Comparison of ENCODE assay signal across 20 mouse cellular contexts in the genomic region with DNA sequence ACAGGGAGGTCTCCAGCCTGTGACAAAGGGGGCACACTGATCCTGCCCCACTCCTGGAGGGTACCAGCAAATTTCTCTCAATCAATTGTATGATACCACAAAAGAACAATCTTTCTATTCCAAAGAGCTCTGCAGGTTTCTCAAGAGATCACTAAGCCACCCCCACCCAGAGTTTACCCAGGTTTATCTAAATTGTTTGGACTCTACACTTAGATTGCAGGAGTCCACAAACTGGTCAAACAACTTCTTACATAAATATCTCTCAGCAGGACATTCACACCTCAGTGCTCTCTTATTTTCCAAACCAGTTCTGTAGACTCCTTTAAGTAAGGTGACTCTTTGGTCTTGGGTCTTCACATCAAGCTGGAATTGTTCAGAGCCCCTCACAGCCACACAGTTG. TPM values are rescaled to one million over a fixed set of nuclear protein-coding genes. Genes with fewer than 3 reads are reported as not detected.
A peak's percentile ranks its signal among the peaks of the same experiment; 100 is the strongest.
DNase-seq lines count a peak whose midpoint lies in the region; ATAC-seq and TF ChIP-seq lines count a peak whose summit lies in the region.
"Had no signal": no experiment of that assay in that cellular context is flagged by ENCODE, and none has a peak within 500 bp of the region (broad histone marks: within the 10 kb centered on the region; RNA-seq: fewer than 3 reads in every experiment).

A gene (minus strand): TSS at position 174 of the 400 bp plus-strand sequence.

- no peaks in the 10 kb centered on the region for H3K27me3 ChIP-seq in kidney, embryonic 16.5 days (ENCODE audit: insufficient read depth, low read length)
- H3K27me3 ChIP-seq in liver, postnatal 0 days (ENCODE audit: insufficient read depth, low read length), result no peaks in the 10 kb centered on the region
- no peaks in the 10 kb centered on the region for H3K27me3 ChIP-seq in stomach, embryonic 16.5 days (ENCODE audit: control insufficient read depth, insufficient read depth, low read length)
- H3K27me3 ChIP-seq: midbrain, embryonic 15.5 days; neural tube, embryonic 12.5 days had no signal

- TF ChIP-seq EP300 in liver, postnatal 0 days (IDR thresholded peaks at IDR 0.05; ENCODE audit: low read depth), result no peak

- H3K4me2 ChIP-seq in kidney, embryonic 16.5 days (replicated peaks; ENCODE audit: low read depth, low read length), result no peak within 1 kb of the TSS
- H3K4me2 ChIP-seq in liver, postnatal 0 days (ENCODE audit: low read depth, low read length), result peak within 1 kb of the TSS; percentile 26; the same call in 1 of the 2 replicates
- H3K4me2 ChIP-seq in stomach, embryonic 16.5 days (ENCODE audit: low read depth, low read length), result peak within 1 kb of the TSS; percentile 42
- H3K4me2 ChIP-seq: midbrain, embryonic 15.5 days; neural tube, embryonic 12.5 days had no signal

- no peak within 1 kb of the TSS for H3K9ac ChIP-seq in kidney, embryonic 16.5 days (replicated peaks; ENCODE audit: low read length)
- H3K9ac ChIP-seq in liver, postnatal 0 days (replicated peaks), result no peak within 1 kb of the TSS
- H3K9ac ChIP-seq in stomach, embryonic 16.5 days (ENCODE audit: low read length), result no peak within 1 kb of the TSS
- H3K9ac ChIP-seq: midbrain, embryonic 15.5 days; neural tube, embryonic 12.5 days had no signal

- no peaks in the 10 kb centered on the region for H3K4me1 ChIP-seq in kidney, embryonic 16.5 days (ENCODE audit: insufficient read depth, low read length)
- H3K4me1 ChIP-seq in liver, postnatal 0 days (ENCODE audit: insufficient read depth), result peaks cover 3% of the 10 kb centered on the region
- H3K4me1 ChIP-seq in stomach, embryonic 16.5 days (ENCODE audit: control insufficient read depth, insufficient read depth, low read length), result no peaks in the 10 kb centered on the region
- H3K4me1 ChIP-seq: midbrain, embryonic 15.5 days; neural tube, embryonic 12.5 days had no signal

- peak; percentile 31 for DNase-seq in kidney, adult 11 months
- DNase-seq in lung, adult 18-20 months, result peak; percentile 15 to 59
- DNase-seq in lung, postnatal 4 days, result no peak
- peak; percentile 16 for DNase-seq in liver, postnatal 0 days
- DNase-seq in layer of hippocampus, postnatal 10 days (ENCODE audit: low spot score in 2 of 2), result no peak
- DNase-seq in adrenal gland, adult (ENCODE audit: inconsistent age in 2 of 2, low spot score in 1 of 2), result no peak
- DNase-seq: cerebellum, postnatal 10 days; layer of hippocampus, postnatal 36 days; left cerebral cortex, postnatal 4 days; right cerebral cortex, postnatal 25 days; thymus, postnatal 14 days had no signal

- H3K36me3 ChIP-seq in kidney, embryonic 16.5 days (ENCODE audit: insufficient read depth, low read length), result no peaks in the 10 kb centered on the region
- no peaks in the 10 kb centered on the region for H3K36me3 ChIP-seq in liver, postnatal 0 days (replicated peaks; ENCODE audit: insufficient read depth, low read length)
- no peaks in the 10 kb centered on the region for H3K36me3 ChIP-seq in stomach, embryonic 16.5 days (ENCODE audit: control insufficient read depth, insufficient read depth, low read length)
- H3K36me3 ChIP-seq: midbrain, embryonic 15.5 days; neural tube, embryonic 12.5 days had no signal

- no peak for ATAC-seq in kidney, embryonic 16.5 days (ENCODE audit: low FRiP score, low TSS enrichment)
- ATAC-seq in liver, postnatal 0 days, result peak; percentile 43
- peak; percentile 90 for ATAC-seq in stomach, embryonic 16.5 days (ENCODE audit: insufficient read depth, low FRiP score)
- ATAC-seq: forebrain, embryonic 16.5 days; midbrain, embryonic 15.5 days had no signal

- TF ChIP-seq CTCF in liver, postnatal 0 days (IDR thresholded peaks at IDR 0.05; ENCODE audit: low read depth), result no peak

- H3K9me3 ChIP-seq in kidney, embryonic 16.5 days (ENCODE audit: low read length), result no peaks in the 10 kb centered on the region
- H3K9me3 ChIP-seq in liver, postnatal 0 days (ENCODE audit: low read length), result no peaks in the 10 kb centered on the region
- no peaks in the 10 kb centered on the region for H3K9me3 ChIP-seq in stomach, embryonic 16.5 days (replicated peaks; ENCODE audit: control insufficient read depth, low read length)
- H3K9me3 ChIP-seq: midbrain, embryonic 15.5 days; neural tube, embryonic 12.5 days had no signal

- no peak within 1 kb of the TSS for H3K4me3 ChIP-seq in kidney, embryonic 16.5 days (ENCODE audit: low read length)
- H3K4me3 ChIP-seq in liver, postnatal 0 days (ENCODE audit: low read depth, low read length), result no peak within 1 kb of the TSS
- H3K4me3 ChIP-seq in stomach, embryonic 16.5 days (replicated peaks; ENCODE audit: low read length), result peak within 1 kb of the TSS; percentile 8; the same call in 1 of the 2 replicates
- H3K4me3 ChIP-seq: midbrain, embryonic 15.5 days; neural tube, embryonic 12.5 days had no signal

- H3K27ac ChIP-seq in kidney, embryonic 16.5 days (ENCODE audit: low read length), result no peak within 1 kb of the TSS
- peak within 1 kb of the TSS; percentile 69 for H3K27ac ChIP-seq in liver, postnatal 0 days (ENCODE audit: low read depth)
- H3K27ac ChIP-seq in stomach, embryonic 16.5 days (ENCODE audit: low read length), result peak within 1 kb of the TSS; percentile 78
- H3K27ac ChIP-seq: macrophage; midbrain, embryonic 15.5 days; neural tube, embryonic 12.5 days had no signal

RNA-seq across cellular contexts. Expression of the gene that starts here (rescaled TPM):
- 0.21 and 0.51 TPM in 2 replicates for polyA plus RNA-seq in kidney, embryonic 16.5 days (2015; fragmentation: Nextera tagmentation; extraction: Ambion mirVana)
- 5.4 and 7.4 TPM in 2 replicates for polyA plus RNA-seq in liver, postnatal 0 days (2015; fragmentation: Nextera tagmentation; extraction: Ambion mirVana)
- 1.3 and 2.0 TPM in 2 replicates for polyA plus RNA-seq in stomach, embryonic 16.5 days (2015; fragmentation: Nextera tagmentation; extraction: Ambion mirVana)
- not detected for total RNA-seq in layer of hippocampus, postnatal 10 days (2021)
- total RNA-seq: adrenal gland, postnatal 36 days; granulocyte monocyte progenitor cell, adult 5-6 weeks; layer of hippocampus, postnatal 36 days; left cerebral cortex, postnatal 4 days had no signal
- polyA plus RNA-seq: forebrain, embryonic 16.5 days; hindbrain, embryonic 11.5 days; macrophage; midbrain, embryonic 15.5 days; neural tube, embryonic 12.5 days had no signal

Comparison
In these comparisons a context has a peak if more than half of its experiments do, and no peak if none do; other contexts are left out.
1. DNase-seq: peak in kidney, adult 11 months (single experiment), lung, adult 18-20 months (2 of 2) and liver, postnatal 0 days (single experiment); none in lung, postnatal 4 days (0 of 2), layer of hippocampus, postnatal 10 days (0 of 2) and adrenal gland, adult (0 of 2).